Mouse (Mus musculus): ENCODE data around the gene Lurap1.

The Lurap1 gene

DNA sequence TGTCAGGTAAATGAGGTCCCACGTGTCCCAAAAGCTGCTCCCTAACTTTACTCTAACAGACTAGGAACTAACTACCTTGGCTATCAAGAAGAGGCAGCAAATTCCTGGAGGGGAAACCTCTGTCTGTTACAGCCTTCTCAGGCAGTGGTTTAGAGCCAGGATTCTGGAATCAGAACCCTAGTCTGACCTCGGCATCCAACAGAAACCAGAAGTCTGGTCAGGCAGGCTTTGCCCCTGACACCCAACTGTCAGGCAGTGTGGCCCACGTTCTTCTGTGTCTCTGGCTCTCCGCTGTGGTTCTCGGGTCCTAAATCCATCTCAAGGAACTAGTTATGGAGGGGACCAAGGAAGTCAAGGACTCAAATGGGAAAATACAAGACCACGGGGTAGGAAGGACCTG, at the start of gene Lurap1:
Gene Lurap1 (minus strand): TSS at position 101 of the 400 bp plus-strand sequence.
- DNase-seq (ENCODE audit: extremely low read depth, low read depth, low spot score), result no peak

DNA sequence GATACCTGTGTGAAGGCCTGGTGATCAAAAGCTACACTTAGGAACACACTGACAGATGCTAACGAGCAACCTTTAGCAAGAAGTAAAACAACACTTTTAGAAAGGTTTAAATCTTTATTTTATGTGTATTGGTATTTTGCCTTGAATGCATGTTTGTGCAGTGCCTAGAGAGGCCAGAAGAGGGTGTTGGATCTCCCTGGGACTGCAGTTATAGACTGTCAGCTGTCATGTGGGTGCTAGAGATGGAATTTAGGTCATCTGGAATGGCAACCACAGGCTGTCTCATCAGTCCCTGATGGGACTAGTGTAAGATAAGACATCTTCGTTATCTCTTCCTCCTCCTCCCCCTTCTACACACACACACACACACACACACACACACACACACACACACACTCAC, 47.3 kb upstream of the Lurap1 start:
- DNase-seq (ENCODE audit: extremely low read depth, low read depth, low spot score), result no peak

- DNase-seq (ENCODE audit: extremely low read depth, low read depth, low spot score), result no peak
Measured at GRCm38 (mm10) chr4:116193583-116194383, 42.6 kb upstream of the Lurap1 start.

GRCm38 (mm10) chr4:116192286-116192835, 41.2 kb upstream of the Lurap1 start:
- no peak for DNase-seq (ENCODE audit: extremely low read depth, low read depth, low spot score)

GRCm38 (mm10) chr4:116185083-116185482, 33.9 kb upstream of the Lurap1 start:
- DNase-seq (ENCODE audit: extremely low read depth, low read depth, low spot score), result no peak

DNA sequence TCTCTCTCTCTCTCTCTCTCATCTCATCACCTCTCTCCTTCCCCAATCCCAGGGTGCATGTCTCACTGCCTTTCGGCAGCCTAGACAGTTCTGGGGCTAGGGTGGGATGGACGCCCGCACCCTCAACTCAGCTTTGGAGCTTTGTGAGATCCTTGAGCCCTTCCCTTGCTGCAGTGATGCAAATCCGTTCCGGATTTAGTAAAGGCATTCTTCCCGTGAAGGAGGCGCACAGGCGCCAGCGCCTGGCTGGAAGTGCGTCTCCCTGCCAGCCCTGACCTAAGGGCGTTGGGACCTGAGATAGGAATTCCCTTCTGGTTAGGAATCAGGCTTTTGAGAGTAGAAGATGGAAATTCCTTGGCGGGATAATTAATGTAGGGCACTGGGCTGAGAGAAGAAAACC, 31.6 kb upstream of the Lurap1 start:
- no peak for DNase-seq (ENCODE audit: extremely low read depth, low read depth, low spot score)

- no peak for DNase-seq (ENCODE audit: extremely low read depth, low read depth, low spot score)
Measured at GRCm38 (mm10) chr4:116182079-116182478, 30.9 kb upstream of the Lurap1 start.

DNA sequence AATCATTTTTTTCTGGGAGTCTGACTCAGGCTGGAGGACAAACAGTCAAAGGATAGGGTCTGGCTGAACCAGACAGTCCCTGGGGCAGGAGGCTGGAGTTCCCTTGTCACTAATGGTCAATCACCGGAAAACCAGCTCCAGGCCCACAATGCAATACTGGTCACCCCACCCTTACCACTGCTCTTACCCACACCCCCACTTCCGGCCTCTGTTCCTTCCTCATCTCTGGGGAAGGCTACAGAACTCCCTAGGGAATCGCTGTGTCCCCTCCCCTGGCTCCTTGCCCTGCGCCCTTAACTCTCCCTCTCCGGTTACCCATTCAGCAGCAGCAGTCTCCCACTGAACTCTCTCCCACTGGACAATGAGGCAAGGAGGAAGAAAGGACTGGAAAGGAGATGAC, 26.0 kb upstream of the Lurap1 start:
- no peak for DNase-seq (ENCODE audit: extremely low read depth, low read depth, low spot score)

DNA sequence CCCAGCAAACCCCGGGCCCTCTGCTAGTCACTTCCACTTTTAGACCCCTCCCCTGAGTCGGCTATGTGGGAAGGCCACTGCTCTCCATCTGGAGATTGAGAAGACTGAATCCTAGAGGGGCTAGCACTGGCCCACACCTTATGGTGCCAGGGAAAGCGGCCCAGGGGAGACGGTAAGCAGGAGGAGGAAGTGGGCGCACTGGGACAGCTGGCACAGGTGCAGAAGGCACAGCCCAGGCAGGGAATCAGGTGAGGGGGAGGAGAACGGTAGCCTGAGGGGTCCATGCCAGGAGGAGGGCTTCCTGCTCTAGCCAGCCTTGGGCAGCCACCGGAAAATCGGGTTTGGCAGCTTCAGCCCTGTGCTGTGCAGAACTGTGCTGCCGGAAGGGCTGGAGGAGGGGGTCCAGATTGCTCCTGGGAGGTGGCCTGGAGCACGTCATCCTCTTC, 25.4 kb upstream of the Lurap1 start:
- DNase-seq (ENCODE audit: extremely low read depth, low read depth, low spot score), result no peak

- no peak for DNase-seq (ENCODE audit: extremely low read depth, low read depth, low spot score)
Measured at GRCm38 (mm10) chr4:116175711-116176542, 24.8 kb upstream of the Lurap1 start.

- no peak for DNase-seq (ENCODE audit: extremely low read depth, low read depth, low spot score)
Measured at GRCm38 (mm10) chr4:116175136-116175535, 24.0 kb upstream of the Lurap1 start.

DNA sequence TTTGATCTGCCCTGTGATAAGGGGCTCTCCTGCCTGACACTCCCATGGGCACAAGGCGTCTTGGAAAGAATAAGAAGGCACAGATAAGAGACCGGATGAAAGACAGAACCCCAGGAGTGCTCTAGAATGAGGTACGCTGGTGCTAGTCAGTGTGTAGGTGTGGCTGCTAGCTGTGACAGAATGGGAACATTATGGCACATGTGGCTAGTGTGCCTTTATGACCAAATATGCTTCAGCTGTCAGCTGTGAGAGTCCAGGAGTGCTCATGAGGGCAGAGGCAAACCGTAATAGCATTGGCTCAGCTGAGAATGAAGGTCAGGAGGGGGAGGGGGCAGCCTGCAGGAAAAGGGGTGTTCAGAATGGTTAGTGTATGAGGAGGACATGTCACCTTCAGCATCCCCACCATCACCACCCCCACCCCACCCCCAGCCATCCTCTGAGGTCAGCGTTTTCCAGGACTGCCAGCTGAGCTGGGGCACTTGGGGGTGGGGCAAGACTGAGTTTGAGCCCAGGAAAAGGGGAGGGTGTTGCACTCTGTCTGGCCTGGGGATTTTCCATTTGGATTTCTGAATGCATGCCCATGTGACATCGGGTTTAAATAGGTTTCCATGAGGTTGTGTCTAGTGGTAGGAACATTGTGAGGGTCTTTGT, 23.5 kb upstream of the Lurap1 start:
- no peak for DNase-seq (ENCODE audit: extremely low read depth, low read depth, low spot score)

- no peak for DNase-seq (ENCODE audit: extremely low read depth, low read depth, low spot score)
Measured at GRCm38 (mm10) chr4:116173752-116174151, 22.6 kb upstream of the Lurap1 start.

GRCm38 (mm10) chr4:116173072-116173471, 21.9 kb upstream of the Lurap1 start, which contains the start of the genes 1700042G07Rik and Gm49337:
1700042G07Rik (plus strand) TSS chr4:116173372.
Gm49337 (plus strand) TSS chr4:116173384.
- DNase-seq (ENCODE audit: extremely low read depth, low read depth, low spot score), result no peak

DNA sequence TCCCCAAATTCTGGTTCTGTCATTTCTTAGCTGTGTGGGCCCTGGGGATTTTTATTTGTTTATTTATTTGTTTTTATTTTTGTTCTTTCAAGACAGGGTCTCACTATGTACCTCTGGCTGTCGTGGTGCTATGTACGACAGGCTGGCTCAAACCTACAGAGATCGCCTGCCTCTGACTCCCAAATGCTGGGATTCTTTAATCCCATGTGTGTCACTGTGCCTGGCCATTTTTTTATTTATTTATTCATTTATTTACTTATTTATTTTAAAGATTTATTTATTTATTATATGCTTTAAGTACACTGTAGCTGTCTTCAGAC, 18.2 kb upstream of the Lurap1 start:
- no peak for DNase-seq (ENCODE audit: extremely low read depth, low read depth, low spot score)

DNA sequence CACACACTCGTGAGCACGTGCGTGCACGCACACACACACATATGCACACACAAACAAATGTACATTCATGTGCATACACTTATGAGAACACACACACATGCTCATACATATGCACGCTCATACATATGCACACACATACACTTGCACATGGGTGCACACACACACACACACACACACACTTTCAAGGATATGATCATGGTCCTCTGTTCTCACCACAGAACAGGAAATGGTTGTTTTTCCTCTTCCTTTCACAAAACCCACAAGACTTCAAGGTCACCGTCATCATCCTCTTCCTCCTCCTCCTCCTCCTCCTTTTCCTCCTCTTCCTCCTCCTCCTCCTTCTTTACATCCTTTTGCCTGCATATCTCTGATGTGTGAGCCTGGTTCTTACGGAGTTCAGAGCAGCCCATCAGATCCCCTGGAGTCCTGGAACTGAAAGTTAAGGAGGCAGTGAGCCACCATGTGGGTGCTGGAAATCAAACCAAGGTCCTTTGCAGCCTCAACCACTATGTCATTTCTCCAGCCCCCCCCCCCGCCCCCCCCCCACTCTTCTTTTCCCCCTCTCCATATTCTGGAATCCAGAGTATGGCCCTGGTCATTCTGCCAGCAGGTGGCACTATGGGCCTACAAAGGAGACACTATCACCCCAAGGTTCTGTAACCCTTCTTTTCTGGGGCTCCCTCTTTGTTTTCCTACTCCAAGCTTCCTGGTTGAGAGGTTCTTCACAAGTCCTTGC, 17.6 kb upstream of the Lurap1 start:
- no peak for DNase-seq (ENCODE audit: extremely low read depth, low read depth, low spot score)

- DNase-seq (ENCODE audit: extremely low read depth, low read depth, low spot score), result peak; percentile 81
Measured at GRCm38 (mm10) chr4:116167404-116167803, 16.3 kb upstream of the Lurap1 start, which contains the start of gene Tspan1. Tspan1 (minus strand) TSS chr4:116167601.

- no peak for DNase-seq (ENCODE audit: extremely low read depth, low read depth, low spot score)
Measured at GRCm38 (mm10) chr4:116165708-116166407, 14.7 kb upstream of the Lurap1 start.

DNA sequence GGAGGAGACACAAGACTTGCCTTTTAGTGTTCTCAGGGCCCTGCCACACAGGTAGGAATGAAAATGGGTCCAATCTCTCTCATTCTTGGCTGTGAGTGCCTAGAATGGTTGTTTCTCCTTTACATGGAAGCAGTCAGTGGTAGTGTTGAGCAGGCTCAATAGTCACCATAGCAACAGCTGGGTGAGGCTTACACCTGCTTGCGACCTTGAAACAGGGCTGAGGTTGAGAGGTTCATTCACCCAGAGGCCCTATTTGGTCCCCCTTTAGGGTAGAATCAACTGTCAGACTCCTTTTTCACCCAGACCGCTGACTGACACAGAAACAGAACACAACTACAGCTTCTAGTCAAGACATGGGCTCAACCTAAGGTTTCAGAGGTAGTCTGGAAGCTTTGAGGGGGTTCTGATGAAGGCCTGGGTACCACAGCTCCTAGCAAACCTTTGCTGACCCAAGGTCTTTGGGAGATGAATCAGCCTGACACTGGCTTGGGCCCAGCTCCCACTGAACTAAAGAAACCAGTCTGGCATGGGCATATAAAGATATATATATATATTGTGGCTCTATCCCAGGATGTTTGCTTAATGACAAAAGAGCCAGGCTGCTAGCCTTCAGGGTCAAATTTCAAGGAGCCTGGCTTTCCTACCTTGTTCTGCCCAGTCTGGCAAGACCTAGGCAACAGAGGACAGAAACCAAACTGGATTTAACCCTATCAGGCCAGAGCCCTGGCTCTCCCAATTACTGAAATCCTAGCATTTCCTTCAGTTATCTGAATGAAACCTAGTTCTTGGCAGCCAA, 13.8 kb upstream of the Lurap1 start:
- no peak for DNase-seq (ENCODE audit: extremely low read depth, low read depth, low spot score)
